Mouse (Mus musculus): Measurements from ENCODE around the gene Hprt. TPM values are rescaled to one million over a fixed set of nuclear protein-coding genes. Genes with fewer than 3 reads are reported as not detected.
"Not testable (repeated sequence)": the region's sequence is repeated elsewhere in the genome, so short reads cannot be mapped to it uniquely, and the experiment has no call there.

Gene Hprt
- polyA plus RNA-seq, 1 experiment from 2014 or later: 149 TPM

DNA sequence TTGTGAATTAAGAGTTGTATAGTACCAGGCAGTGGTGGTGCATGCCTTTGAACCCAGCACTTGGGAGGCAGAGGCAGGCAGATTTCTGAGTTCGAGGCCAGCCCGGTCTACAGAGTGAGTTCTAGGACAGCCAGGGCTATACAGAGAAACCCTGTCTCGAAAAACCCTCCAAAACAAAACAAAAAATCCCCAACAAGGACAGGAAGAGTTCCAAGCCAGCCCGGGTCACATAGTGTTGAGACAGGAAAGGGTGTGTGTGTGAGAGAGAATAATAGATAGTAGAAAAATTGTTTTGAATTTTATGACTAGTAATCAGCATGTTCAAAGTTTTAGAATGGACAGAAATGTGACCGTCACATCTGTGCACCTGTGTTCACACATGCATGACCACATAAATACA lies 6.8 kb downstream of the Hprt start:
- ATAC-seq (ENCODE audit: insufficient number of reproducible peaks, low FRiP score, low TSS enrichment, low read depth); H3K27me3 ChIP-seq; H3K27ac ChIP-seq (replicated peaks); H3K9ac ChIP-seq; H3K4me1 ChIP-seq; H3K4me2 ChIP-seq (replicated peaks); H3K36me3 ChIP-seq; H3K9me3 ChIP-seq (replicated peaks); H3K4me3 ChIP-seq (replicated peaks): not testable (repeated sequence)
- 89% methylated on average over 5 of the region's 5 CpGs for WGBS

DNA sequence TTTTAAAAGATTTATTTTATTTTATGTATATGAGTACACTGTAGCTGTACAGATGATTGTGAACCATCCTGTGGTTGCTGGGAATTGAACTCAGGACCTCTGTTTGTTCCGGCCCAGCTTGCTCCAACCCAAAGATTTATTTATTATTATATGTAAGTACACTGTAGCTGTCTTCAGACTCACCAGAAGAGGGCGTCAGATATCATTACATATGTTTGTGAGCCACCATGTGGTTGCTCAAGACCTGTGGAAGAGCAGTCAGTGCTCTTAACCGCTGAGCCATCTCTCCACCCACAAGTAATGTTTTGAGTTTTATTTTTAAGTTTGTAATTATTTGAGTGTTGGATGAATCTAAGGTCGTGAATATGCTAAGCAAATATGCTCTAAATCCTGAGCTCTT lies 16.9 kb downstream of the Hprt start:
- ATAC-seq (ENCODE audit: insufficient number of reproducible peaks, low FRiP score, low TSS enrichment, low read depth); H3K27ac ChIP-seq (replicated peaks); H3K4me3 ChIP-seq (replicated peaks); H3K9me3 ChIP-seq (replicated peaks); H3K9ac ChIP-seq; H3K27me3 ChIP-seq; H3K4me2 ChIP-seq (replicated peaks); H3K4me1 ChIP-seq; H3K36me3 ChIP-seq: not testable (repeated sequence)
- WGBS: 55% methylated on average over 4 of the region's 4 CpGs

DNA sequence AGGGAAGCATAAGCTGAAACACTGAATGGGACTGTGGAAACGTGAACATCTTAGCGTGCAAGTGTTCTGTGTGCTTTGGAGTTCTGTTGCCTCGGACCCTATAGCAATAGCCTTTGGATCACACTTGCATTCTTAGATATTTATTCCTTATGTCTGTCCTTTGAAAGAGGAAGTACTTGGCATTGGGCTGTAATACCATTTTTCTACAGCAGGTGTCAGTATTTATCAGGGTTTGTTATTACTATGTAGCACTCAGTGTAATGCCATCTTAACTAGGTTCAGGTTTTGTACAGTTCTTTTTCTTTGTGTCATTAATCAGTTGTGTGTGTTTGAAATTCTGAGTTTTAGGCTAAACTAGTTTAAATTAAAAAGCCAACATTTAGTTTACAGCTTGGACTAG lies 18.1 kb downstream of the Hprt start:
- no peak for ATAC-seq (ENCODE audit: insufficient number of reproducible peaks, low FRiP score, low TSS enrichment, low read depth)

DNA sequence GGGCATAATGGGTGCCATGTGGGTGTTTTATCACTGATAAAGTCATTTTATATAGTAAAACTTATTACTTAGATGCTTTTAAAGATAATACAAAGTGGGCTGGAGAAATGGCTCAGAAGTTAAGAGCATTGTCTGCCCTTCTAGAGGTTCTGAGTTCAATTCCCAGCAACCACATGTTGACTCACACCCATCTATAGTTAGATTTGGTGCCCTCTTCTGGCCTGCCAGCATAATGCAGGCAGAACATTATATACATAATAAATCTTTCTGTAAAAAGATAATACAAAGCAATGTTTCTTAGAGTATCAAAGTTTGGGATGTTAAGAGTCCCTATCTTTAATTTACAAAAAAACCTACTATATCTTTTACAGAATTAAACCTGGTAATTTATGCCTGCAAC lies 27.6 kb downstream of the Hprt start:
- Histone ChIP-seq H3K9me3 (replicated peaks) (no peaks in the 10 kb centered on the region), H3K27me3 (no peaks in the 10 kb centered on the region), H3K4me3 (replicated peaks) (no peak overlapping the region), H3K9ac (no peak overlapping the region), H3K4me1 (no peaks in the 10 kb centered on the region), H3K27ac (replicated peaks) (no peak overlapping the region), H3K4me2 (replicated peaks) (no peak overlapping the region), H3K36me3 (0 out of 2 replicates have a peak, but pooled peaks cover 3% of the 10 kb centered on the region)
- ATAC-seq (ENCODE audit: insufficient number of reproducible peaks, low FRiP score, low TSS enrichment, low read depth): no peak

More for the DNA sequence above, 18.1 kb downstream of the Hprt start:
- Histone ChIP-seq H3K9ac (no peak overlapping the region), H3K27me3 (no peaks in the 10 kb centered on the region), H3K4me3 (replicated peaks) (no peak overlapping the region), H3K4me2 (replicated peaks) (no peak overlapping the region), H3K36me3 (0 out of 2 replicates have a peak, but pooled peaks cover under 1% of the 10 kb centered on the region), H3K9me3 (replicated peaks) (no peaks in the 10 kb centered on the region), H3K27ac (replicated peaks) (no peak overlapping the region), H3K4me1 (no peaks in the 10 kb centered on the region)
- 40% methylated on average over 3 of the region's 3 CpGs for WGBS

DNA sequence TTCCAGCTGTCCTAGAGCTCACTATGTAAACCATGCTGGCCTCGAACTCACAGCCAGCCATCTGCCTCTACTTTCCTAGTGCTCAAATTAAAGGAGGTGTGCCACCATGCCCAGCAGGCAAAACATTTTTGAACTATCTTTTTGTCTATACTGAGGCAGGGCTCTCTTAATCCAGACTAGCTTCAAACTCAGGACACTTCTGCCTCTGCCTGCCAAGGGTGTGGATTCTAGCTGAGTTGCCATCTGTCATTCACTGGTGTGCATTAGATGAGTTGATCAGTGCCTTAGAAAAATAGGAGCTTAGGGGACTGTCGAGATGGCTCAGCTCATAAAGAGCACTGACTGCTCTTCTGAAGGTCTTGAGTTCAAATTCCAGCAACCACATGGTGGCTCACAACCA lies 35.1 kb downstream of the Hprt start:
- no peaks in the 10 kb centered on the region for H3K27me3 ChIP-seq
- H3K4me3 ChIP-seq (replicated peaks): no peak overlapping the region
- 83% methylated on average over 2 of the region's 2 CpGs for WGBS

DNA sequence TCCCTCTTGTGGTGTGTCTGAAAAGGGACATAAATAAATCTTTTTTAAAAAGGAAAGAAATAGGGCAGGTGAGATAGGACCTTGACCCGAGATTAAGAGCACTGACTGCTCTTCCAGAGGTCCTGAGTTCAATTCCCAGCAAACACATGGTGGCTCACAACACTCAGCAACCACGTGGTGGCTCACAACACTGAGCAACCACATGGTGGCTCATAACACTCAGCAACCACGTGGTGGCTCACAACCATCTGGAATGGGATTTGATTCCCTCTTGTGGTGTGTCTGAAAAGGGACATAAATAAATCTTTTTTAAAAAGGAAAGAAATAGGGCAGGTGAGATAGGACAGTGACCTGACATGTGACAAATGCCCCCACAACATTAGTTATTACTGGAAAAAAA lies 36.3 kb downstream of the Hprt start:
- not testable (repeated sequence) for ATAC-seq (ENCODE audit: insufficient number of reproducible peaks, low FRiP score, low TSS enrichment, low read depth); H3K4me2 ChIP-seq (replicated peaks); H3K9ac ChIP-seq; H3K27me3 ChIP-seq; H3K9me3 ChIP-seq (replicated peaks); H3K36me3 ChIP-seq; H3K27ac ChIP-seq (replicated peaks); H3K4me3 ChIP-seq (replicated peaks); H3K4me1 ChIP-seq
- 26% methylated on average over 3 of the region's 3 CpGs for WGBS

More for the DNA sequence above, 35.1 kb downstream of the Hprt start:
- Histone ChIP-seq H3K4me1 (no peaks in the 10 kb centered on the region), H3K36me3 (no peaks in the 10 kb centered on the region), H3K9me3 (replicated peaks) (no peaks in the 10 kb centered on the region), H3K9ac (no peak overlapping the region), H3K4me2 (replicated peaks) (no peak overlapping the region), H3K27ac (replicated peaks) (no peak overlapping the region)
- no peak for ATAC-seq (ENCODE audit: insufficient number of reproducible peaks, low FRiP score, low TSS enrichment, low read depth)

DNA sequence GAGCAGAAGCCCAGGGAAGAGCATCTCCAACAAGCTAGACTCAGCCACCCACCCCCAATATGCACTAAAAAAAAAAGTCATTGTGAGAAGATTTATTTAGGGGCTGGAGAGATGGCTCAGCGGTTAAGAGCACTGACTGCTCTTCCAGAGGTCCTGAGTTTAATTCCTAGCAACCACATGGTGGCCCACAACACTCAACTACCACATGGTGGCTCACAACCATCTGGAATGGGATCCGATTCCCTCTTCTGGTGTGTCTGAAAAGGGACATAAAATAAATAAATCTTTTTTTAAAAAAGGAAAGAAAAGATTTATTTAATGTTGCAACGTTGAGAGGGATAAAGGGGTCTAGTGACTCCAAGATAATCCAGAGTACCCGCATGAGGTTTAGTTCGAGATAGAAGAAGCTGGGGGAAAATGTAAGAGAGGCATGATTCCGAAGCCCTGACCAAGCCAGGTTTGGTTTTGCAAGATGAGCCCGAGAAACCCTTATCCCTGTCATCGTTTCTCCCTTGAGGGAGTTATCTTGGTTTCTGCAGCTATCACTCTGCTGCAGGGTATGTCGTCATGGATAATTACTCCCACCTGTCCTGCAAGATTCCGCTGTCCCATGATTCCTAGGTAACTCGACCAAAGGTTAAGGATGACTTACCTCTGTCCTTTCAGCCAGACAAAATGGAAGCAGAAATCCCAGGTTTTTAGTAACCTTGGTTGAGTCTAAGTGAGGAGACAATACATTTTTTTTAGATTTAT lies 37.7 kb downstream of the Hprt start:
- Histone ChIP-seq H3K9me3 (replicated peaks) (no peaks in the 10 kb centered on the region), H3K4me3 (replicated peaks) (no peak overlapping the region), H3K36me3 (no peaks in the 10 kb centered on the region), H3K27ac (replicated peaks) (no peak overlapping the region), H3K4me2 (replicated peaks) (no peak overlapping the region), H3K4me1 (no peaks in the 10 kb centered on the region), H3K27me3 (no peaks in the 10 kb centered on the region), H3K9ac (no peak overlapping the region)
- ATAC-seq (ENCODE audit: insufficient number of reproducible peaks, low FRiP score, low TSS enrichment, low read depth): no peak
- WGBS: 48% methylated on average over 11 of the region's 11 CpGs

DNA sequence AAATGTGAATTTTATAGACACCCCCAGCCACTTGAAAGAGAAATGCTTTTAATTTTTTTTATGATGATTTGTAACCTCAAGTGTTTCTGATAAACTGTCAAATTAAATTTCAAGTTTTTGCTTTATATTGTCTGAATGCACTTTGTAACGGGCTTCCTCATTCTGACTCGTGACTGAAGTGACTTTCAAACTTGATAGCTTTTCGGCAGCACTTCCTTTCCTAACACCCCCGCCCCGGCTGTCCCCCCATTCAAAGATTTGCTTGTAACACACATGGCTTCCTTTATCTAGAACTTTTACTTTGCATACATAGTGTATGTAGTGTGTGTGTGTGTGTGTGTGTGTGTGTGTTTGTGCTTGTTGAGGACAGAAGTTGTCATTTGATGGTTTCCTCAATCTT lies 41.6 kb downstream of the Hprt start:
- no peak overlapping the region for H3K27ac ChIP-seq (replicated peaks)
- no peaks in the 10 kb centered on the region for H3K9me3 ChIP-seq (replicated peaks)
- no peak overlapping the region for H3K4me2 ChIP-seq (replicated peaks)
- H3K4me3 ChIP-seq (replicated peaks): no peak overlapping the region
- no peak for ATAC-seq (ENCODE audit: insufficient number of reproducible peaks, low FRiP score, low TSS enrichment, low read depth)
- no peaks in the 10 kb centered on the region for H3K27me3 ChIP-seq
- H3K4me1 ChIP-seq: no peaks in the 10 kb centered on the region
- 66% methylated on average over 5 of the region's 5 CpGs for WGBS
- H3K36me3 ChIP-seq: no peaks in the 10 kb centered on the region
- no peak overlapping the region for H3K9ac ChIP-seq

DNA sequence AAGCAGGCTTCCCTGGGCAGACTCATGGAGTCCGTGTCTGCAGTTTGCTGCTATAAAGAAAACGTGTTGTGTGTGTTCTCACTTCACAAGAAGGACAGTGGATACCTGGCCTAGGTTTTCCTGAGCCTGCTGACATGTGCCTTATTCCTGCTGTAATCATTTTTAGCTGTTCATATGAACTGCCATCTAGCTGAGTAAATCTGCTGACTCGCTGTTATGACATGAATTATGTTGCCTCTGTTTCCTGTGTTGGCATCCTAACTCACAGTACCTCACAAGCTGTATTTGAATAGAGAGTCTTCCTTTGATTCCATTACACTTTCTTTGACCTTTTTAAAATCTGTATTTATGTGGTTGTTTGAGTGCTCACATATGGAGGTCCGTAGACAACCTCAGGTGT lies 50.3 kb downstream of the Hprt start:
- Histone ChIP-seq H3K4me2 (replicated peaks) (no peak overlapping the region), H3K9me3 (replicated peaks) (no peaks in the 10 kb centered on the region), H3K27ac (replicated peaks) (no peak overlapping the region), H3K4me1 (no peaks in the 10 kb centered on the region), H3K27me3 (no peaks in the 10 kb centered on the region), H3K36me3 (no peaks in the 10 kb centered on the region), H3K4me3 (replicated peaks) (no peak overlapping the region), H3K9ac (no peak overlapping the region)
- ATAC-seq (ENCODE audit: insufficient number of reproducible peaks, low FRiP score, low TSS enrichment, low read depth): no peak
- 83% methylated on average over 4 of the region's 4 CpGs for WGBS

DNA sequence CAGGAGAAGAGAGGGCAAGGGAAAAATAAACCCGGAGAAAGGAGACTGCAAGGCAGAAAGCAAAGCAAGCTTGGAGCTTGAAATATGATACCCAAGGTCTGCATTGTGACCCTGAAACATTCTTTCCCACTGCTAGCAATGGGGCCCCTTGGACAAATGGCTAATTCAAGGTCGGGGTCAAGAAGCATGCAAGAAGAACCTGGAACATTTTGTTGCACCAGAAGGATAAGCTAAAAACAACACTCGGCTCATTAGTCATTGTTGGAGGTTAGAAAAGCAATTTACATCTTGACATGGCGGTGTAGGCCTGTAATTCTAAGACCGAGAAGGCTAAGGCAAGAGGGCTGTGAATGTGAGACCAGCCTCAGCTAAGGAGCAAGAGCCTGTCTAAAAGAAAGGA lies 51.7 kb downstream of the Hprt start:
- Histone ChIP-seq H3K4me1 (no peaks in the 10 kb centered on the region), H3K36me3 (no peaks in the 10 kb centered on the region), H3K9ac (no peak overlapping the region), H3K4me3 (replicated peaks) (no peak overlapping the region), H3K27ac (replicated peaks) (no peak overlapping the region), H3K27me3 (no peaks in the 10 kb centered on the region), H3K4me2 (replicated peaks) (no peak overlapping the region), H3K9me3 (replicated peaks) (no peaks in the 10 kb centered on the region)
- no peak for ATAC-seq (ENCODE audit: insufficient number of reproducible peaks, low FRiP score, low TSS enrichment, low read depth)
- WGBS: 50% methylated on average over 5 of the region's 5 CpGs

DNA sequence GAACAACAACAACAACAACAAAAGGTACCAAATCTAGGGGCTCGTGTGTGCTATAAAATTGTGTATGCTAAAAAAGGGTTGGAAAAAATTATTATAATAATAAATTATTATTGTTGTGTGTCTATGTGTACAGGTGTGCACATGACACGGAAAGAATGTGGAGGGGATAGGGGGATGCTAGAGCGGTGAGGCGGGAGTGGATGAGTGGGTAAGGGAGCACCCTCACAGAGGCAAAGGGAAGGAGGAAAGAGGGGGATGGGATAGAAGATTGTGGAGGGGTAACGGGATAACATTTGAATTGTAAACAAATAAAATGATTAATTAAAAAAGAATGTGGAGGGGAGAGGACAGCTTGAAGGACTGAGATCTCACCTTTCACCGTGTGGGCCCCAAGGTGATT lies 52.2 kb downstream of the Hprt start:
- 84% methylated on average over 6 of the region's 6 CpGs for WGBS
- no peak overlapping the region for H3K4me2 ChIP-seq (replicated peaks)
- no peaks in the 10 kb centered on the region for H3K27me3 ChIP-seq
- H3K4me3 ChIP-seq (replicated peaks): no peak overlapping the region
- H3K4me1 ChIP-seq: no peaks in the 10 kb centered on the region
- H3K27ac ChIP-seq (replicated peaks): no peak overlapping the region
- no peaks in the 10 kb centered on the region for H3K9me3 ChIP-seq (replicated peaks)
- H3K36me3 ChIP-seq: no peaks in the 10 kb centered on the region
- no peak for ATAC-seq (ENCODE audit: insufficient number of reproducible peaks, low FRiP score, low TSS enrichment, low read depth)
- no peak overlapping the region for H3K9ac ChIP-seq

DNA sequence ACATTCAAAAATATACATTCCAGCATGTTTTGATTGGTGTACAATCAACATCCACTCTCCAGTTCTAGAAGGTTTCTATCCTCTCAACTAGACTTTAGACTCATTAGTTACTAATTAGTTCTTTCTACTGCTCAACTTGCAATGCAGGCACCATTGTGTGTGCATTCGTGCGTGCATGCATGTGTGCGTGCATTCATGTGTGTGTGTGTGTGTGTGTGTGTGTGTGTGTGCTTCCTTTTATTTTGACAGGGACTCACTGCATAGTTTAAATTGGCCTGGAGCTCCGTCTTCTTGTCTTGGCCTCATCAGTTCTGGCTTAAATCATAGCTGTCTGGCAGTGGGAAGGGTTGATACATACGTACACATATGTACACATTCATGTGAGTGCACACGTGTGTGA lies 53.1 kb downstream of the Hprt start:
- Histone ChIP-seq H3K27me3 (no peaks in the 10 kb centered on the region), H3K9me3 (replicated peaks) (no peaks in the 10 kb centered on the region), H3K4me3 (replicated peaks) (no peak overlapping the region), H3K27ac (replicated peaks) (no peak overlapping the region), H3K36me3 (no peaks in the 10 kb centered on the region), H3K4me1 (no peaks in the 10 kb centered on the region), H3K9ac (no peak overlapping the region), H3K4me2 (replicated peaks) (no peak overlapping the region)
- ATAC-seq (ENCODE audit: insufficient number of reproducible peaks, low FRiP score, low TSS enrichment, low read depth): no peak
- WGBS: 85% methylated on average over 6 of the region's 6 CpGs

All from embryonic facial prominence, embryonic 15.5 days (tissue).